Mouse (Mus musculus): ENCODE data around the gene Capza1. TPM values are rescaled to one million over a fixed set of nuclear protein-coding genes. Genes with fewer than 3 reads are reported as not detected.

Capza1 gene
- total and polyA plus RNA-seq, 3 experiments: 18.3 to 36.6 (median 30.1) TPM

DNA sequence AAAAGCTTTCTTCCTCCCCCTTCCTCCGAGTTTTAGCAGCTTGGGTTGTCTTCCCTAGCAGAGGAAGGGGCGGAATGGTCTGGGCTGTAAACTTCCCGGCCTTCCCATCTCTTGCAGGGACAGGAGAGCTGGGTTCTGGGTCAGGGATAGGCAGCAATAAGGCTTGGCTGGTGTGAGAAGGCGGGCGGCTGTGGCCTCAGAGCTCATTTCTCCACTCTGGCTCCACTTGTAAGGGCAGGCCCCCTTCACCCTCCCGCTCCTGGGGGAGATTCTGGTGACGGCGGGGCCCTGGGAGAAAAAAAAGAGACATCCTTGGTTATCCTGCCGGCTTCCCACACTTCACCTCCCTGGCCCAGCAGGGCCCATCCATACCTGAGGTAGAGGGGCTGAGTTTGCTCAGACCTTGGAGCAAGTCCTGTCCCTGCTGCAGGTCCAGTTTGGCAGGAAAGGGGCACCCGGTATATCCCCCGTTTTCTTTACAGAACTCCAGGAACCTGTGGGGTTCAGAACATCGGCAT is 69.3 kb downstream of the Capza1 start:
- TF ChIP-seq CTCF (IDR thresholded peaks at IDR 0.05) (no peak), EP300 (IDR thresholded peaks at IDR 0.05; ENCODE audit: insufficient read depth, low read depth, low read length) (no peak), POLR2A (IDR thresholded peaks at IDR 0.05; ENCODE audit: insufficient read depth, low read depth, low read length) (no peak)
- DNase-seq: peak in 1 of 2 experiments; percentile 50
- 39% methylated on average over 12 of the region's 12 CpGs for WGBS
- Histone ChIP-seq H3K4me1 (ENCODE audit: control insufficient read depth, insufficient read depth, low read length) (peaks cover 29% of the 10 kb centered on the region), H3K4me3 (no peak overlapping the region), H3K36me3 (ENCODE audit: control insufficient read depth, insufficient read depth, low read length) (peaks cover 12% of the 10 kb centered on the region), H3K79me2 (replicated peaks; ENCODE audit: control insufficient read depth, insufficient read depth, low read length) (no peaks in the 10 kb centered on the region), H3K9ac (ENCODE audit: low read depth, low read length) (no peak overlapping the region), H3K27me3 (ENCODE audit: control insufficient read depth, insufficient read depth, low read length) (no peaks in the 10 kb centered on the region), H3K27ac (peak overlapping the region; percentile 74)
- intact Hi-C loops (cut with DNase I): loop anchor here (2.0 kb wide), 1 partner anchor 22 kb away; no protein-coding TSS in a partner anchor

DNA sequence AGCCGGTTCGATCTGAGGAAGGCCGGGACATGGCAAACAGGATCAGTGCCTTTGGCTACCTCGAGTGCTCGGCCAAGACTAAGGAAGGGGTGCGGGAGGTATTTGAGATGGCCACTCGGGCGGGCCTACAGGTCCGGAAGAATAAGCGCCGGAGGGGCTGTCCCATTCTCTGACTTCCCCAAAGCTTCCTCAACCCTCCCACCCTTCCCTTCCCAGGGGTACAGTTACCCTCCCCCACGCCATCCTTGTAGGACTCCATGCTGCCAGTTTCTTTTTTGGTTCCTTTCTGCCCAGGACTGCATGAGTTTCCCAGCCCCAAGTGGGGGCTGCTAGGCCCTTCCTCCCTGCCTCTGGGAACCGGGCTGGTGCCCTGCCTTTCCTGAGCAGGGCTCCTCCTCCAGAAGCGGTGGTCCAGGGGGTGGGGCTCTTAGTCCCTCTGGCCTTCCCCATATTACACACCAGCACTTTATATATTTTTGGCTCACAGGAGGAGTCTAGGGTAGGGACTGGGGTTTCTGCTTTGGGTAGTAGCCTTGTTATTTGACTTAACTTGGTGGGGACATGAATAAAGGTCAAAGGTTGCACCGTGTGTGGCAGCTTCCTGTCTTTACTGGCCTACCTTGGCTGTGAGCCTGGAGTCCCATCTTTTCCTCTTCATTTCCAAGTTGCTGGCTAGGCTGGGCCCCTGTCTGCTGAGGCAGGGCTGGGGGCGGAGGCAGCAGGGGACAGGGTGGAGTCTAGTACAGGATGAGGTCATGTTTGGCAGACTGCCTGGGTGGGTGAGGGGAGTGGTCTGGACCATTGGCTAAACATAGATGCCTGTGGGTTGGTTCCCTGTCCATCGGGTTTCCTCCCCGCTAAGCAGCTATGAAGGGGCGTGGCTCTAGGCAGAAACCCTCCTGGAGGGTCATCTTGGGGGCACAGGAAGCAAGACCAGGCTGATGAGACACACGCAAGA is 70.2 kb downstream of the Capza1 start:
- H3K9ac ChIP-seq (ENCODE audit: low read depth, low read length): peak overlapping the region; percentile 21
- WGBS: 28% methylated on average over 20 of the region's 20 CpGs
- no peaks in the 10 kb centered on the region for H3K27me3 ChIP-seq (ENCODE audit: control insufficient read depth, insufficient read depth, low read length)
- H3K36me3 ChIP-seq (ENCODE audit: control insufficient read depth, insufficient read depth, low read length): peaks cover 12% of the 10 kb centered on the region
- H3K79me2 ChIP-seq (replicated peaks; ENCODE audit: control insufficient read depth, insufficient read depth, low read length): no peaks in the 10 kb centered on the region
- no peak overlapping the region for H3K4me3 ChIP-seq
- TF ChIP-seq CTCF (IDR thresholded peaks at IDR 0.05) (no peak), POLR2A (IDR thresholded peaks at IDR 0.05; ENCODE audit: insufficient read depth, low read depth, low read length) (no peak), EP300 (IDR thresholded peaks at IDR 0.05; ENCODE audit: insufficient read depth, low read depth, low read length) (peak; percentile 60; the same call in 1 of the 2 replicates)
- peak; percentile 93 to 95 for DNase-seq
- H3K4me1 ChIP-seq (ENCODE audit: control insufficient read depth, insufficient read depth, low read length): peaks cover 30% of the 10 kb centered on the region
- intact Hi-C loops (cut with DNase I): loop anchor here (2.0 kb wide), 1 partner anchor 23 kb away; no protein-coding TSS in a partner anchor
- H3K27ac ChIP-seq: peak overlapping the region; percentile 74

- Histone ChIP-seq H3K9ac (ENCODE audit: low read depth, low read length) (no peak overlapping the region), H3K4me1 (ENCODE audit: control insufficient read depth, insufficient read depth, low read length) (peaks cover 30% of the 10 kb centered on the region)
- no peak for TF ChIP-seq EP300 (IDR thresholded peaks at IDR 0.05; ENCODE audit: insufficient read depth, low read depth, low read length)
- no peak for TF ChIP-seq POLR2A (IDR thresholded peaks at IDR 0.05; ENCODE audit: insufficient read depth, low read depth, low read length)
- no peak for TF ChIP-seq CTCF (IDR thresholded peaks at IDR 0.05)
These were observed 71.7 kb downstream of the Capza1 start for GRCm38 (mm10) chr3:104792360-104793270.

DNA sequence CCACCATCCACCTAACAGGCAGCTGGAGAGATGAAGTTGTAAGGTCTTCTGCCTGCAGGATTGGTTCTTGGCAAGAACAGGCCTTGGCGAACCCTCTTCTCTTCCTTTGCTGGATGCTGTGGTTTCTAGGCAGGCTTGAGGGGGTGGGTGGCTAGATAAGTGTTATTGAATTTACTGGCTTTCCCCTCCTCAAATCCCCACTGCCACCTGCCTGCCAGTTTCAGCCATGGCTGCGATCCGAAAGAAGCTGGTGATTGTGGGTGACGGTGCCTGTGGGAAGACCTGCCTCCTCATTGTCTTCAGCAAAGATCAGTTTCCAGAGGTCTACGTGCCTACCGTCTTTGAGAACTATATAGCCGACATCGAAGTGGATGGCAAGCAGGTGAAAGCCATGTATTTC is 72.6 kb downstream of the Capza1 start:
- no peaks in the 10 kb centered on the region for H3K79me2 ChIP-seq (replicated peaks; ENCODE audit: control insufficient read depth, insufficient read depth, low read length)
- no peak for DNase-seq
- intact Hi-C loops (cut with DNase I): no loop called here
- no peaks in the 10 kb centered on the region for H3K27me3 ChIP-seq (ENCODE audit: control insufficient read depth, insufficient read depth, low read length)
- TF ChIP-seq CTCF (IDR thresholded peaks at IDR 0.05) (no peak), POLR2A (IDR thresholded peaks at IDR 0.05; ENCODE audit: insufficient read depth, low read depth, low read length) (no peak), EP300 (IDR thresholded peaks at IDR 0.05; ENCODE audit: insufficient read depth, low read depth, low read length) (no peak)
- 69% methylated on average over 8 of the region's 8 CpGs for WGBS
- no peak overlapping the region for H3K9ac ChIP-seq (ENCODE audit: low read depth, low read length)
- peaks cover 12% of the 10 kb centered on the region for H3K36me3 ChIP-seq (ENCODE audit: control insufficient read depth, insufficient read depth, low read length)
- H3K27ac ChIP-seq: peak overlapping the region; percentile 96
- H3K4me3 ChIP-seq: no peak overlapping the region
- peaks cover 30% of the 10 kb centered on the region for H3K4me1 ChIP-seq (ENCODE audit: control insufficient read depth, insufficient read depth, low read length)

More at GRCm38 (mm10) chr3:104792360-104793270, 71.7 kb downstream of the Capza1 start:
- Histone ChIP-seq H3K27me3 (ENCODE audit: control insufficient read depth, insufficient read depth, low read length) (no peaks in the 10 kb centered on the region), H3K79me2 (replicated peaks; ENCODE audit: control insufficient read depth, insufficient read depth, low read length) (no peaks in the 10 kb centered on the region), H3K4me3 (no peak overlapping the region), H3K27ac (peak overlapping the region; percentile 96), H3K36me3 (ENCODE audit: control insufficient read depth, insufficient read depth, low read length) (peaks cover 12% of the 10 kb centered on the region)
- WGBS: 42% methylated on average over 15 of the region's 15 CpGs
- DNase-seq: no peak
- intact Hi-C loops (cut with DNase I): no loop called here

DNA sequence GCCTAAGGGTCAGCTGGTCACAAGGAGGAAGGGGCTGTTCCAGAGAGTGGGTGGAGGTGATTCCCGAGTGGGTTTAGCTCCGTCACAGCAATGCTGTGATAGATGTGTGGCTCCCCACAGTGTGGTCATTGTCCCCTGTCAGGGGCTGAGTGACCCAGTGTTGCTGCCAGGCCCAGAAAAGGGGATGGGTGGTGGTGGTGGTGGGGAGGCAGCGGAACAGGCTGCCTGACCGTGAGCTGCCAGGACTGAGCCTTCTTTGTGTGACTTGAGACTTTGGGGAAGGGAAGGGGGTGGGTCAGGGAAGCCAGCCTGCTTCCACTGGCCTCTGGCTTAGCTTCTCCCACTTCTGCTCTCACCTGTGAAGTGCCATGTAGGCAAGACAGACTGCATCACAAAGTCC is 73.3 kb downstream of the Capza1 start:
- Histone ChIP-seq H3K4me1 (ENCODE audit: control insufficient read depth, insufficient read depth, low read length) (peaks cover 30% of the 10 kb centered on the region), H3K4me3 (peak overlapping the region; percentile 79), H3K79me2 (replicated peaks; ENCODE audit: control insufficient read depth, insufficient read depth, low read length) (no peaks in the 10 kb centered on the region), H3K27me3 (ENCODE audit: control insufficient read depth, insufficient read depth, low read length) (no peaks in the 10 kb centered on the region), H3K27ac (peak overlapping the region; percentile 96), H3K9ac (ENCODE audit: low read depth, low read length) (peak overlapping the region; percentile 80), H3K36me3 (ENCODE audit: control insufficient read depth, insufficient read depth, low read length) (peaks cover 12% of the 10 kb centered on the region)
- WGBS: 25% methylated on average over 4 of the region's 4 CpGs
- intact Hi-C loops (cut with DNase I): no loop called here
- no peak for DNase-seq
- TF ChIP-seq CTCF (IDR thresholded peaks at IDR 0.05): no peak
- TF ChIP-seq POLR2A (IDR thresholded peaks at IDR 0.05; ENCODE audit: insufficient read depth, low read depth, low read length): no peak
- TF ChIP-seq EP300 (IDR thresholded peaks at IDR 0.05; ENCODE audit: insufficient read depth, low read depth, low read length): no peak
